Mouse (Mus musculus): ENCODE results near the gene Ccdc9b.

Ccdc9b gene

DNA sequence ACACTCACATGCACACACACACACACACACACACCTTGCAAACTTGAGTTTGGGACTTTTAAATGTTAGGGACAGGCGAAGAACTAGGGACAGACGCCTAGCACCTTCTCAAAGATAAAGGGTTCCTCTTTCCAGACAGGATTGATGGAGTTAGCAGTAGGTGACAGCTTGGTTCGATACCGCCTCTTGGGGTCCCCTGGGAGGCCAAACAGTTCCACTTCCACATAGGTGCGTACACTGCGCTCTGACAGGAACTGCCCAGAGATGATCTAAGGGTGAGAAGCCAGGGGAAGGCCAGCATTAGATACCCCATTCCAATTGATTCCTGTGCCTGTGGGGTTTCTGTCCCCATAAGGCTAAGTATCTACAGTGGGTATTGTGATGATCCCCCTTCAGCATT lies 48.8 kb downstream of the Ccdc9b start:
- no peak for DNase-seq (ENCODE audit: low spot score in 2 of 2)

DNA sequence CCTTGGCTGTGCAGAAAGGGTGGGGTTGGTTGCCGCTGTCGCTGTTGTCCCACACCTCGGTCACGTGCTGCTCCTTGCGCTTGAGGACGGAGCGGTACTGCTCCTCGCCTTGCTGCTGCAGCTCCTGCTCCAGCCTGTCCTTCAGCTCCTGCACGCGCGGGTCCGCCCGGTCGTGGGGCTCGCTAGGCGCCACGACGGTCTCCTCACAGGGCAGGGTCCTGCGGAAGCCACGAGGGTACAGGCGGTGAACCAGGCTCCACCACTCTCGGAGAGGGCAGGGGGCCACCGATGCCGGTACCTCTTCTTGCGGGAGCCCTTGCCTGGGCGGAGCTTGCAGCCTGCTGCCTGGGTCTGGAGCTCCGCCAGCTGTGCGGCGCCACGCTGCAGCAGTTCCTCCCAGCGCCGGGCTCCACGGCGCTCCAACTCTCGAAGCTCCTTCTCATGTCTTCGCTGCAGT lies 51.4 kb downstream of the Ccdc9b start:
- peak in 1 of 2 experiments; percentile 50 for DNase-seq (ENCODE audit: low spot score in 2 of 2)

DNA sequence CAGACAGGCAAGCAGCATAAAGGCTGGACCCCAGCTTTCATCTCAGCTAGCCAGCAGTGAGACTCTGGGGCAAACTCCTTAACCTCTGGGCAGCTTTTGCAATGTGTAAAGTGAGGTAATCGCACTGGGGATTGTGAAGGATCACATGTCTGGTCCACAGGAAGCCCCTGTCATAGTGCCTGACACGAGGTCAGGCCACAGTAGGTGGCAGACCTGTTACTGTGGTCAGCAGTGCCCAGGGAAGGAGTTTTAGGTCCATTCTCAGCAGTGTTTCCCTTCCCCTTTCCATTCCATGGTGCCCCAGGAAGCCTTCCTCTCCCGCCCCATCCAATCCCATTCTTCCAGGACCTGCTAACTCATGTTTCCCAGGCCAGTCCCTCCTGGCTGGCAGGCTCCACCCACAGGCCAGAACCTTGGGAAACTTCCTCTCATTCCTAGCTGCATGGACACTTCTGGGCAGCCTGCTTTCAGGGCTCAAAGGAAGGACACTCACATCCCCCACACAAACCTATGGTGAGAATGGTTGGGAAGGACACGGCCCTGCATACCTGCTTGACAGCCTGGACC lies 52.7 kb downstream of the Ccdc9b start:
- no peak for DNase-seq (ENCODE audit: low spot score in 2 of 2)

DNA sequence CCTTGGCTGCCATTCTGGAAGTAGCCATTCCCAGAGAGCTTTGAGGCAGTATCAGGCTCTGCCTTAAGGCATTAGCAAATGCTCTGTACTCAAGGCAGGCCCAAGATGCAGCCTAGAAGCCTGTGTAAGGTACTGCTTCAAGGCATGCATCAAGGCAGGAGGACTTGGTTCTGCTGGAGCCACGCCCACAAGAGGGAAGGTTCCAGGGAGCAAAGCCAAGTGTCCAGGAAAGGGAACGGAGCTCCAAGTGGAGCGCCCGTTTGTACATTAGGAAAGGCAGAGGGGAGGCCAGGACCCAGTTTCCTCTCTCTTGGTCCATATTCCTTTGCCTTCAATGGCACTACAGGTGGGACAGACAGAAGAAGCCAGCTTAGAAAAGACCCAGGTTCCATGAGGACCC lies 54.0 kb downstream of the Ccdc9b start:
- DNase-seq (ENCODE audit: low spot score in 2 of 2): no peak

DNA sequence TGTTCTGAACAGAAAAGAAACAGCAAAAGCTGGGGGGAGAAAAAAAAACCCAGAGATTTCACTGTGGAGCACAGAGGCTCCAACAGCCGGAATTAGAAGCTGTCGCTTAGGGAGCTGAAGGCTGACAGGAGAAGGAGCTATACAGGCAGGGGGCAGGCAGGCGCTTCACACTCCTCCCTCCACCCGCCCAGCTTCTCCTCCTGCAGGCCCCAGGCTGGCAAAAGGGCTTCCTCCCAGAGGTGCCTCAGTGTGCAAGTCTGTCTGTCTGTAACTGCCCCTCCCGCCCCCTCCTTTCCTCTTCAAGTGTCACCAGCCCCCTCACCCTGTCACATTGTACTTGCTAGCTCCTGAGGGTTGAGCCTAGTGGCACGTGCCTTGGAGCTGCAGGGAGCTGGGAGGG lies 56.0 kb downstream of the Ccdc9b start:
- no peak for DNase-seq (ENCODE audit: low spot score in 2 of 2)
